8 mouse cellular contexts compared by ENCODE assay signal in the genomic region with DNA sequence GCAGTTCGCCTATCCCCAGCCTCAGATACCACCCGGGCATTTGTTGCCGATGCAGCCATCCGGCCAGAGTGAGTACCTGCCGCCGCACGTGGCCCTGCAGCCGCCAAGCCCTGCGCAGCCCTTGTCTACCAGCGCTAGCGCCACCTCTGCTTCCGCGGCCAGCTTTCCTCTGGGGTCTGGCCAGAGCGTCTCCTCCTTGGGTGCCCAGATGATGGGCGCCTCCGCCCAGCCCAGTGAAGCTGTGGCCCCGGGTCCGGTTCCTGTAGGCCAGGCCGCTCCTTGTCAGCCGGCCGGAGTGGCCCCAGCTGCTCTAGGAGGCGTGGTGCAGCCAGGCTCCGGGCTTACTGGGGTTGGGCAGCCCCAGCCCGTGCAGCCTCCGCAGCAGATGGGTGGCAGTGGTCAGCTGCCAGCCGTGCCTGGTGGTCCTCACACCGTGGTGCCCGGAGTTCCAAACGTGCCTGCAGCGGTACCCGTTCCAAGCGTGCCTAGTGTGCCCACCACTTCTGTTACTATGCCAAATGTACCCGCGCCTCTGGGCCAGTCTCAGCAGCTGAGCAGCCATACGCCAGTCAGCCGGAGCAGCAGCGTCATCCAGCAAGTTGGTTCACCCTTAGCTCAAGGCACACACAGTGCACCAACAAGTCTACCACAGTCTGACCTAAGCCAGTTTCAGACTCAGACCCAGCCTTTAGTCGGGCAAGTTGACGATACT. TPM values are rescaled to one million over a fixed set of nuclear protein-coding genes. Genes with fewer than 3 reads are reported as not detected.
DNase-seq lines count a peak whose midpoint lies in the region; ATAC-seq and TF ChIP-seq lines count a peak whose summit lies in the region.

No protein-coding gene starts in this region.

- peak overlapping the region; percentile 89 for H3K4me3 ChIP-seq in embryonic facial prominence, embryonic 12.5 days
- peak overlapping the region; percentile 97 for H3K4me3 ChIP-seq in limb, embryonic 14.5 days (replicated peaks; ENCODE audit: low read length)
- peak overlapping the region; percentile 99 for H3K4me3 ChIP-seq in midbrain, embryonic 15.5 days
- peak overlapping the region; percentile 71 for H3K4me3 ChIP-seq in spleen, adult 2 months (ENCODE audit: extremely low read depth, insufficient read depth, insufficient read length)

- peak overlapping the region; percentile 98 for H3K9ac ChIP-seq in embryonic facial prominence, embryonic 12.5 days
- peak overlapping the region; percentile 97 for H3K9ac ChIP-seq in limb, embryonic 14.5 days (ENCODE audit: low read depth, low read length, severe bottlenecking)
- peak overlapping the region; percentile 97 for H3K9ac ChIP-seq in midbrain, embryonic 15.5 days

- ATAC-seq in embryonic facial prominence, embryonic 12.5 days (ENCODE audit: insufficient number of reproducible peaks, insufficient read depth, low FRiP score, low TSS enrichment), result peak; percentile 68
- ATAC-seq in limb, embryonic 14.5 days (ENCODE audit: low FRiP score, low read depth), result peak; percentile 14; the same call in 1 of the 2 replicates
- ATAC-seq in midbrain, embryonic 15.5 days (replicated peaks), result peak; percentile 51

- H3K9me3 ChIP-seq in embryonic facial prominence, embryonic 12.5 days, result no peaks in the 10 kb centered on the region
- H3K9me3 ChIP-seq in limb, embryonic 14.5 days (ENCODE audit: control insufficient read depth, low read length), result no peaks in the 10 kb centered on the region
- H3K9me3 ChIP-seq in midbrain, embryonic 15.5 days, result no peaks in the 10 kb centered on the region

- peak overlapping the region; percentile 100 for H3K27ac ChIP-seq in embryonic facial prominence, embryonic 12.5 days
- H3K27ac ChIP-seq in limb, embryonic 14.5 days (replicated peaks; ENCODE audit: low read depth, low read length), result peak overlapping the region; percentile 100
- peak overlapping the region; percentile 99 for H3K27ac ChIP-seq in midbrain, embryonic 15.5 days
- H3K27ac ChIP-seq in spleen, adult 2 months (ENCODE audit: insufficient read depth, low read length), result peak overlapping the region; percentile 36

- TF ChIP-seq POLR2A in limb, embryonic 14.5 days (IDR thresholded peaks at IDR 0.05; ENCODE audit: borderline replicate concordance, extremely low read depth, insufficient read depth, insufficient read length), result no peak
- no peak for TF ChIP-seq POLR2A in spleen, adult 2 months (IDR thresholded peaks at IDR 0.05; ENCODE audit: low read depth, low read length)

- H3K27me3 ChIP-seq in embryonic facial prominence, embryonic 12.5 days, result no peaks in the 10 kb centered on the region
- no peaks in the 10 kb centered on the region for H3K27me3 ChIP-seq in limb, embryonic 14.5 days (ENCODE audit: control insufficient read depth, insufficient read depth, low read length)
- no peaks in the 10 kb centered on the region for H3K27me3 ChIP-seq in midbrain, embryonic 15.5 days (replicated peaks)
- H3K27me3 ChIP-seq in spleen, adult 2 months (ENCODE audit: control insufficient read depth, insufficient read depth, low read length), result no peaks in the 10 kb centered on the region

- WGBS in embryonic facial prominence, embryonic 12.5 days, result under 1% methylated on average over 39 of the region's 39 CpGs
- 4% methylated on average over 38 of the region's 39 CpGs for WGBS in limb, embryonic 14.5 days
- WGBS in midbrain, embryonic 15.5 days, result under 1% methylated on average over 39 of the region's 39 CpGs
- 1% methylated on average over 39 of the region's 39 CpGs for whole genome bisulfite sequencing in spleen, adult 2 months

- TF ChIP-seq CTCF in spleen, adult 2 months (IDR thresholded peaks at IDR 0.05; ENCODE audit: extremely low read depth, insufficient read depth, insufficient read length, insufficient replicate concordance), result no peak

- H3K4me2 ChIP-seq in embryonic facial prominence, embryonic 12.5 days (replicated peaks), result peak overlapping the region; percentile 98
- H3K4me2 ChIP-seq in limb, embryonic 14.5 days (replicated peaks; ENCODE audit: low read depth, low read length, severe bottlenecking), result peak overlapping the region; percentile 88
- peak overlapping the region; percentile 96 for H3K4me2 ChIP-seq in midbrain, embryonic 15.5 days

- H3K4me1 ChIP-seq in embryonic facial prominence, embryonic 12.5 days, result 0 out of 2 replicates have a peak, but pooled peaks cover 3% of the 10 kb centered on the region
- H3K4me1 ChIP-seq in limb, embryonic 14.5 days (ENCODE audit: control insufficient read depth, insufficient read depth, low read length), result peaks cover 11% of the 10 kb centered on the region
- H3K4me1 ChIP-seq in midbrain, embryonic 15.5 days, result peaks cover 25% of the 10 kb centered on the region
- peaks cover 4% of the 10 kb centered on the region; the same call in 1 of the 2 replicates for H3K4me1 ChIP-seq in spleen, adult 2 months (ENCODE audit: control insufficient read depth, insufficient read depth, insufficient read length)

- 0 out of 2 replicates have a peak, but pooled peaks cover 4% of the 10 kb centered on the region for H3K36me3 ChIP-seq in embryonic facial prominence, embryonic 12.5 days
- peaks cover 4% of the 10 kb centered on the region; the same call in 1 of the 2 replicates for H3K36me3 ChIP-seq in limb, embryonic 14.5 days (ENCODE audit: control insufficient read depth, insufficient read depth, low read length)
- H3K36me3 ChIP-seq in midbrain, embryonic 15.5 days (replicated peaks), result no peaks in the 10 kb centered on the region
- 0 out of 2 replicates have a peak, but pooled peaks cover 1% of the 10 kb centered on the region for H3K36me3 ChIP-seq in spleen, adult 2 months (ENCODE audit: control insufficient read depth, insufficient read depth, low read length)

- peak; percentile 27 to 45 for DNase-seq in left cerebral cortex, adult 18-20 months (ENCODE audit: low spot score in 2 of 2)
- no peak for DNase-seq in left cerebral cortex, adult 11 months (ENCODE audit: low spot score)
- peak; percentile 57 to 64 for DNase-seq in heart, adult 18-20 months
- peak; percentile 68 for DNase-seq in kidney, adult 18-20 months
- DNase-seq in limb, embryonic 14.5 days (ENCODE audit: low spot score), result peak; percentile 11
- DNase-seq in spleen, adult 2 months (ENCODE audit: low read depth in 1 of 2, low spot score in 2 of 2), result peak in 1 of 2 experiments; percentile 19

RNA-seq across cellular contexts. Expression of gene Tsc22d2, which starts 2.4 kb away (rescaled TPM):
- 10 to 100 TPM; 37.4 to 38.8 TPM for total RNA-seq in left cerebral cortex, adult 18-20 months (2021)
- 17.5 and 19.3 TPM in 2 replicates for polyA plus RNA-seq in embryonic facial prominence, embryonic 12.5 days (2016; fragmentation: Nextera tagmentation; extraction: Ambion mirVana)
- 10 to 100 TPM; 20.1 to 21.5 TPM for total RNA-seq in heart, adult 18-20 months (2021)
- polyA plus RNA-seq in limb, embryonic 14.5 days (2012; rRNA removed), result 19.6 and 26.3 TPM in 2 replicates
- polyA plus RNA-seq in limb, embryonic 14.5 days (2014; fragmentation: Nextera tagmentation; extraction: Ambion mirVana), result 17.1 and 20.5 TPM in 2 replicates
- polyA plus RNA-seq in midbrain, embryonic 15.5 days (2015; fragmentation: Nextera tagmentation; extraction: Ambion mirVana), result 9.5 and 9.6 TPM in 2 replicates
- 12.3 and 21.3 TPM in 2 replicates for polyA plus RNA-seq in spleen, adult 2 months (2012; rRNA removed)

Comparison
In these comparisons a context has a peak if more than half of its experiments do, and no peak if none do; other contexts are left out.
1. ATAC-seq: peak in every context shown above with its lines; median percentile 68 in embryonic facial prominence, embryonic 12.5 days; 51 in midbrain, embryonic 15.5 days; 14 in limb, embryonic 14.5 days.
2. H3K27ac ChIP-seq: peak in every context shown above with its lines; median percentile 100 in embryonic facial prominence, embryonic 12.5 days; 100 in limb, embryonic 14.5 days; 99 in midbrain, embryonic 15.5 days; 36 in spleen, adult 2 months.